ENCODE assay signal across 28 mouse cellular contexts in the genomic region with DNA sequence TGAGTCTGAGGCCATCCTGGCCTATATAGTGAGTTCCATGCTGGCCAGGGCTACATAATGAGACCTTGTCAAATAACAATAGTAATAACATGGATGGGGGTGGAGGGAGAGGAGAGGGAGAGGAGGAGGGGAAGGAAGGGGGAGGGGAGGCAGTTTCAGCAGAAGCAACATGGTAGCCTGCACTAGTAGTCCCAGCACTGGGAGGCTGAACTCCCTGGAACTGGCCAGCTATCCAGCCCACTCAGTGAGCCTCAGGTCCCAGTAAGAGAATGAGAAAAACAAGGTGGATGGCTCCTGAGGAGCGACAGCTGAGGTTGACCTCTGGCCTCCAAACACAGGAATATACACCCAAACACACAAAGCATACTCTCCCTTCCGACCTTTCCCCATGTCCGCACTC. TPM values are rescaled to one million over a fixed set of nuclear protein-coding genes. Genes with fewer than 3 reads are reported as not detected.
"Had no signal": no experiment of that assay in that cellular context is flagged by ENCODE, and none has a peak within 500 bp of the region (broad histone marks: within the 10 kb centered on the region; RNA-seq: fewer than 3 reads in every experiment).

No protein-coding gene starts in this region.

- H3K4me1 ChIP-seq: embryonic facial prominence, embryonic 15.5 days; forebrain, embryonic 12.5 days; forebrain, embryonic 13.5 days; forebrain, embryonic 15.5 days had no signal

- H3K4me2 ChIP-seq: embryonic facial prominence, embryonic 12.5 days; embryonic facial prominence, embryonic 13.5 days; embryonic facial prominence, embryonic 15.5 days; forebrain, embryonic 12.5 days; forebrain, embryonic 13.5 days; forebrain, embryonic 15.5 days had no signal

- DNase-seq: cerebellum, adult 18-20 months; cerebellum, adult 2 months; cerebellum, adult 8-10 months; cerebellum, adult 9-10 months; cerebellum, adult 9-11 months; cerebellum, postnatal 10 days; cerebellum, postnatal 14 days; cerebellum, postnatal 25 days; cerebellum, postnatal 36 days; embryo, embryonic 11 days; forebrain, postnatal 0 days; gastrocnemius, adult 2 months; gastrocnemius, postnatal 10 days; gastrocnemius, postnatal 14 days; gastrocnemius, postnatal 25 days; gastrocnemius, postnatal 36 days; heart, adult 18-20 months had no signal

- H3K9me3 ChIP-seq: embryonic facial prominence, embryonic 10.5 days; embryonic facial prominence, embryonic 12.5 days; embryonic facial prominence, embryonic 13.5 days; embryonic facial prominence, embryonic 15.5 days; forebrain, embryonic 10.5 days; forebrain, embryonic 12.5 days; forebrain, embryonic 13.5 days; forebrain, embryonic 15.5 days had no signal

- H3K27ac ChIP-seq: embryonic facial prominence, embryonic 10.5 days; embryonic facial prominence, embryonic 12.5 days; embryonic facial prominence, embryonic 13.5 days; embryonic facial prominence, embryonic 15.5 days; forebrain, embryonic 10.5 days; forebrain, embryonic 12.5 days; forebrain, embryonic 13.5 days; forebrain, embryonic 15.5 days; gastrocnemius, adult 2 months had no signal

- H3K9ac ChIP-seq: embryonic facial prominence, embryonic 12.5 days; embryonic facial prominence, embryonic 13.5 days; embryonic facial prominence, embryonic 15.5 days; forebrain, embryonic 12.5 days; forebrain, embryonic 13.5 days; forebrain, embryonic 15.5 days; forebrain, postnatal 0 days had no signal

- H3K36me3 ChIP-seq: embryonic facial prominence, embryonic 10.5 days; embryonic facial prominence, embryonic 12.5 days; embryonic facial prominence, embryonic 13.5 days; embryonic facial prominence, embryonic 15.5 days; forebrain, embryonic 10.5 days; forebrain, embryonic 12.5 days; forebrain, embryonic 15.5 days had no signal

- H3K4me3 ChIP-seq: embryonic facial prominence, embryonic 10.5 days; embryonic facial prominence, embryonic 12.5 days; embryonic facial prominence, embryonic 13.5 days; embryonic facial prominence, embryonic 15.5 days; erythroblast, embryonic 14.5 days; forebrain, embryonic 10.5 days; forebrain, embryonic 12.5 days; forebrain, embryonic 13.5 days; forebrain, embryonic 15.5 days; gastrocnemius, adult 2 months had no signal

- ATAC-seq: forebrain, embryonic 13.5 days; forebrain, embryonic 14.5 days; forebrain, embryonic 15.5 days; forebrain, embryonic 16.5 days; forebrain, postnatal 0 days had no signal

- H3K27me3 ChIP-seq: embryonic facial prominence, embryonic 12.5 days; embryonic facial prominence, embryonic 13.5 days; embryonic facial prominence, embryonic 15.5 days; forebrain, embryonic 12.5 days; forebrain, embryonic 13.5 days; forebrain, embryonic 15.5 days had no signal

RNA-seq across cellular contexts. Expression of a gene that starts 27.0 kb away (rescaled TPM):
- polyA plus RNA-seq: erythroblast, embryonic 14.5 days had no signal
